10 mouse cellular contexts compared by ENCODE assay signal in the genomic region with DNA sequence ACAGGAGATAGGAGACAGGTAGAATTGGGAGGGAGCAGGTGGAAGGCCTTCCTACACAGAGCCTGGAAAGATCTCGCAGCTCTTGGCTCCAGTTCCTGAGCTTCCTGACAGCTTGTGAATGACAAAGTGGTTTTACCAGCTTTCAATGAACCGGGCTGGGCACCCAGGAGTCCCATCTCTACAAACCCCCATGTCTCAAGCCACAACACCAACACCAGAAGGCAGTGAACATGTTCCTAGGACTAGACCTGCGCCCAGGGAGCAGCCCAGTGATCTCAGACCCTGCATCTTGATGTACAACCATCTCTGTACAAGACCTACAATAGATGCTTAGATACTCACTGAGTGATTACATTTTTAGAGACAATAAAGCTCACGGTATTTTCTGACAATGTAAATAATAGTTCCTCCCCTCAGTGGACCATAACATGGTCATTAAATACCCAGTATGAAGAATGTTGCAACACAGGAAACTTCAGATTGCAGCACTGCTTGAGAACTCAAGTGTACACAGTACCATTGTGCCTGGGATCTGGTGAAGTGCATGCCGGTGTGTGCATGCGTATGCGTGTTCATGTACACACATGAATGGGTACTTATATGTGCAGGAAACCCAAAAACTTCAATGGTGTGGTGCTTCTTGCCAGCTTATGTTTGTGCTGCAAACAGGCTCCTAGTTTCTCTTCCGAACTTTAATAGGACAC. TPM values are rescaled to one million over a fixed set of nuclear protein-coding genes. Genes with fewer than 3 reads are reported as not detected.
DNase-seq lines count a peak whose midpoint lies in the region; ATAC-seq and TF ChIP-seq lines count a peak whose summit lies in the region.
"Had no signal": no experiment of that assay in that cellular context is flagged by ENCODE, and none has a peak within 500 bp of the region (broad histone marks: within the 10 kb centered on the region; RNA-seq: fewer than 3 reads in every experiment).

No protein-coding gene starts in this region.

- WGBS in kidney, postnatal 0 days, result 59% methylated on average over 8 of the region's 8 CpGs
- 91% methylated on average over 8 of the region's 8 CpGs for WGBS in forebrain, embryonic 10.5 days

- H3K27me3 ChIP-seq in kidney, postnatal 0 days (ENCODE audit: insufficient read depth, low read length), result no peaks in the 10 kb centered on the region
- no peaks in the 10 kb centered on the region for H3K27me3 ChIP-seq in forebrain, embryonic 10.5 days (ENCODE audit: poor library complexity, severe bottlenecking)
- H3K27me3 ChIP-seq: hindbrain, embryonic 15.5 days had no signal

- ATAC-seq in kidney, postnatal 0 days (replicated peaks; ENCODE audit: low FRiP score, low read depth), result no peak
- ATAC-seq in granulocyte monocyte progenitor cell, adult 5-6 weeks (replicated peaks; ENCODE audit: poor library complexity, severe bottlenecking), result peak; percentile 52
- ATAC-seq in monocyte, adult 5-6 weeks (replicated peaks; ENCODE audit: insufficient number of reproducible peaks, low FRiP score, low TSS enrichment, poor library complexity, severe bottlenecking), result peak; percentile 36

- no peak overlapping the region for H3K9ac ChIP-seq in kidney, postnatal 0 days (ENCODE audit: low read depth, low read length)
- H3K9ac ChIP-seq: hindbrain, embryonic 15.5 days had no signal

- no peak overlapping the region for H3K4me3 ChIP-seq in kidney, postnatal 0 days (replicated peaks; ENCODE audit: low read depth, low read length)
- no peak overlapping the region for H3K4me3 ChIP-seq in forebrain, embryonic 10.5 days
- H3K4me3 ChIP-seq: hindbrain, embryonic 15.5 days had no signal

- peaks cover 69% of the 10 kb centered on the region for H3K4me1 ChIP-seq in kidney, postnatal 0 days (replicated peaks; ENCODE audit: insufficient read depth, low read length)
- H3K4me1 ChIP-seq in forebrain, embryonic 10.5 days, result peaks cover 76% of the 10 kb centered on the region

- no peak for TF ChIP-seq CTCF in kidney, postnatal 0 days (IDR thresholded peaks at IDR 0.05; ENCODE audit: low read depth)

- H3K4me2 ChIP-seq in kidney, postnatal 0 days (ENCODE audit: low read length), result no peak overlapping the region
- H3K4me2 ChIP-seq: hindbrain, embryonic 15.5 days had no signal

- H3K9me3 ChIP-seq in kidney, postnatal 0 days (replicated peaks; ENCODE audit: low read length), result no peaks in the 10 kb centered on the region
- H3K9me3 ChIP-seq in forebrain, embryonic 10.5 days, result no peaks in the 10 kb centered on the region
- H3K9me3 ChIP-seq: hindbrain, embryonic 15.5 days had no signal

- 0 out of 2 replicates have a peak, but pooled peaks cover 3% of the 10 kb centered on the region for H3K36me3 ChIP-seq in kidney, postnatal 0 days (ENCODE audit: insufficient read depth, low read length)
- peaks cover 52% of the 10 kb centered on the region for H3K36me3 ChIP-seq in forebrain, embryonic 10.5 days (replicated peaks)
- H3K36me3 ChIP-seq: hindbrain, embryonic 15.5 days had no signal

- peak overlapping the region; percentile 42; the same call in 1 of the 2 replicates for H3K27ac ChIP-seq in kidney, postnatal 0 days
- H3K27ac ChIP-seq in forebrain, embryonic 10.5 days, result no peak overlapping the region
- H3K27ac ChIP-seq: hindbrain, embryonic 15.5 days had no signal

- peak; percentile 15 for DNase-seq in cerebellum, adult 11 months
- no peak for DNase-seq in cerebellum, postnatal 4 days (ENCODE audit: low spot score in 2 of 2)
- DNase-seq in kidney, postnatal 0 days (ENCODE audit: low spot score), result no peak
- DNase-seq in kidney, adult 11 months, result no peak
- no peak for DNase-seq in forebrain, embryonic 10.5 days (ENCODE audit: extremely low spot score, low spot score)
- no peak for DNase-seq in layer of hippocampus, adult 18-20 months (ENCODE audit: low spot score in 2 of 2)
- DNase-seq: cerebellum, postnatal 36 days had no signal

RNA-seq across cellular contexts. Expression of a gene that starts 10.1 kb away (rescaled TPM):
- polyA plus RNA-seq in kidney, postnatal 0 days (2015; fragmentation: Nextera tagmentation; extraction: Ambion mirVana), result 52.9 and 57.2 TPM in 2 replicates
- 199 and 315 TPM in 2 replicates for total RNA-seq in granulocyte monocyte progenitor cell, adult 5-6 weeks (2014; fragmentation: Nextera tagmentation)
- 285 and 305 TPM in 2 replicates for total RNA-seq in granulocyte monocyte progenitor cell, adult 5-6 weeks (2017)
- 908 to 1,221 TPM (median 925 TPM) in 3 replicates for total RNA-seq in monocyte, adult 5-6 weeks (2017)
- 35.6 and 36.8 TPM in 2 replicates for polyA plus RNA-seq in forebrain, embryonic 10.5 days (2016; fragmentation: Nextera tagmentation; extraction: Ambion mirVana)
- total RNA-seq in layer of hippocampus, adult 18-20 months (2021), result 10 to 100 TPM; 86.7 to 88.3 TPM
